Mouse (Mus musculus): Measurements from ENCODE around the gene Gm45062.

GRCm38 (mm10) chr6:8312554-8312953 lies 53.3 kb downstream of the Gm45062 start:
- TF ChIP-seq CTCF (IDR thresholded peaks at IDR 0.05; ENCODE audit: low read depth) (no peak), EP300 (IDR thresholded peaks at IDR 0.05; ENCODE audit: low read depth) (no peak)
